Mouse (Mus musculus) G1E (cell line): ENCODE measurements at regions not wholly inside any gene's neighbourhood (a gene's known extent, or its start where the extent isn't known, plus 50 kb on each side); places are given as distances from the start of the nearest gene placed in this dataset.

Experiments
- CTCF ChIP-seq: IDR thresholded peaks from 2 replicates; pipeline ENCODE4 v1.5.1; 2012; ENCODE audit warnings: low read depth, low read length, inconsistent platforms, mixed read lengths
- GATA1 ChIP-seq: IDR thresholded peaks from 2 replicates; pipeline ENCODE4 v1.6.1; 2012; ENCODE audit warnings: borderline replicate concordance, low read length, inconsistent platforms, mixed read lengths
- GATA2 ChIP-seq: IDR thresholded peaks from 2 replicates; pipeline ENCODE4 v1.6.1; 2012; ENCODE audit warnings: low read depth, low read length, inconsistent platforms, borderline replicate concordance
- POLR2AphosphoS5 ChIP-seq: IDR thresholded peaks from 2 replicates; pipeline ENCODE4 v1.6.1; 2012; ENCODE audit warnings: low read depth, low read length, inconsistent platforms; ENCODE audit not compliant: insufficient replicate concordance
- TAL1 ChIP-seq: conservative IDR thresholded peaks from 2 replicates; pipeline ENCODE4 v1.6.1; 2012; ENCODE audit warnings: low read depth, low read length, inconsistent platforms, mixed read lengths

GRCm38 (mm10) chr14:76693351-76694317 lies 136.9 kb upstream of the Serp2 start:
- no peak for TF ChIP-seq CTCF
- TF ChIP-seq GATA1, result no peak
- TF ChIP-seq POLR2AphosphoS5, result no peak
- no peak for TF ChIP-seq GATA2
- TF ChIP-seq TAL1, result no peak
